Mouse (Mus musculus): ENCODE measurements at regions not wholly inside any gene's neighbourhood (a gene's known extent, or its start where the extent isn't known, plus 50 kb on each side); places are given as distances from the start of the nearest gene placed in this dataset.

- no peak for DNase-seq (ENCODE audit: low spot score in 2 of 2)
These were observed 111.7 kb upstream of the Vangl1 start for GRCm38 (mm10) chr3:102316151-102316550.

DNA sequence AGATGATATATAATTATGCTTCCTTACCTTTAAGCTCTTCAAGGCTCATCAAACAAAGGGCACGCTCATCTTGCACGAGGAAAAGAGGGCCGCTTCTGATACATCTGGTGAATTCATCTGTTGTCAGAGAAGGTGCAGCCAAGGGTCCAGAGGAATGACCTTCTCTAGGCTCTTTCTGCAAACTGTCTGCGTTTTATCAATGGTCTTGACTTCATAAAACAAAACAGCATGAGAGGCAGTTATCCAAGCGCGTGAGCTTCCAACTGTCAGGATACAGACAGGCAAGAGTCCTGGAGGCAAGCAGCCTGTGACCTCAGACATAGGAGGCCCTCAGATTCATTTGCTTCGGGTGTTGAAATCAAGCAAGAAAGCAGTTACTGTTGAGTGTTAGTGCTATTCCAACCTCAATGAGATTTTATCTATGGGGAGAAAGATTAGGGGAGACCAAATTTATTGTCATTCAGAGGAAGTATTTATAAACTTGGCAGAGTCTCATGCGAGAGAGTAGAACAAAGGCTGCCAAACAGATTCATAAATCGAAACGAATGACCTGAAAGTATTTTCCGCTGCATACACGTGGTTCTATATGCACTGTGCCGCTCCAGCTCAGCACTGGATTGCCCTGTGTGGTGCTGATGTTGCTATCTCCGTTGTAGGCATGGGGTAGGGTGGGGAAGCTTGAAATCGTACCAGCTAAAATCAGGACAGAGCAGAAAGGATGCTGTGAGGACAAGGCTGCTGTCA is 107.2 kb upstream of the Vangl1 start:
- no peak for DNase-seq (ENCODE audit: low spot score in 2 of 2)

- no peak for DNase-seq (ENCODE audit: low spot score in 2 of 2)
These were observed 105.8 kb upstream of the Vangl1 start for GRCm38 (mm10) chr3:102310243-102310642.

DNA sequence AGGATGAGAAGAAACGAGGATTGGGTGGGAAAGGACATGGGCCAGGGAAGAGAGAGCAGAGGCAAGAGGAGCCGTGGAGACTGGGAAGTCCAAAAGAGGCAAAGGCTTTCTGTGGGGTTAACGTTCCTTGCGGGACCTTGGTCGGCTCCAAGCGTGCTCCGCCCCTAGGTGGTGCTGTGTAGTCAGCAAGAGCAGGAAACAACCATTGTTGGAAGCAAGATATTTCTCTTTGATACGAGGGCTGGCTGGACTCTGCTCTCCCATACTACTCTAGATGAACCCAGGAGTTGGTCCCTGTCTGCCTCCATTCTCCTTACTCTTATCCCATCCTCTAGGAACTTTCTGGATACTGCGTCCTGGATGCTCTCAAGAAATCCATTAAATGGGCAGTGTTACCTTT is 105.3 kb upstream of the Vangl1 start:
- DNase-seq (ENCODE audit: low spot score in 2 of 2): peak; percentile 50 to 60

DNA sequence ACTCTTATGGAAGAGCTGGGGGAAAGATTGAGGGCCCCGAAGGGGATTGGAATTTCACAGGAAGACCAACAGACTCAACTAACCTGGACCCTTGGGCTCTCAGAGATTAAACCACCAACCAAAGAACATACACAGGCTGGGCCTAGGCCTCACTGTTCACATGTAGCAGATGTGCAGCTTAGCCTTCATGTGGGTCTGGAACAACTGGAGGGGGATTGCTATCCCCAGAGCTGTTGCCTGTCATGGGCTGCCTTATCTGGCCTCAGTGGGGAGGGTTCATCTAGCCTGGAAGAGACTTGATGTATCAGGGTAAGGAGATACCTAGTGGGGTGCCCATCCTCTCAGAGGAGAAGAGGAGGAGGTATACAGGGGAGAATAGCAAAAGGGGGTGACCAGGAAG is 103.2 kb upstream of the Vangl1 start:
- DNase-seq (ENCODE audit: low spot score in 2 of 2): no peak

DNA sequence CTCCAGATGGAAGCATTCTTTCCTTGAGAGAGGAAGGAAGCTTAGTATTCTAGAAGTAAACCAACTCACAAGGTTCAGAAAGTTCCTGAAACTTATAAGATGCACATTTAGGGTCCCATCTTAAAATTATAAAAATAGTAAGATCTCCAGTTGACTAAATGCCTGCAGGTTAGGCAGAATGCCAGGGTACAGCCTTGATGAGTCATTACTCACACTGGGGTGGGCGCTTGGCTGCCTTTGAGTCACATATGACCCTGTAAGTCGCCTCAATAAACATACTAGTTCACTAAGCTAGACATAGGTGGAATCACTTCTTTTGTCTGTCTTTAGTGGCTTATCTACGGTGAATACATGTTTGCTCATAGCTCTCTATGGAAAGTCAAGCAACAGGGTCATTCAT is 87.9 kb upstream of the Vangl1 start:
- no peak for DNase-seq (ENCODE audit: low spot score in 2 of 2)

DNA sequence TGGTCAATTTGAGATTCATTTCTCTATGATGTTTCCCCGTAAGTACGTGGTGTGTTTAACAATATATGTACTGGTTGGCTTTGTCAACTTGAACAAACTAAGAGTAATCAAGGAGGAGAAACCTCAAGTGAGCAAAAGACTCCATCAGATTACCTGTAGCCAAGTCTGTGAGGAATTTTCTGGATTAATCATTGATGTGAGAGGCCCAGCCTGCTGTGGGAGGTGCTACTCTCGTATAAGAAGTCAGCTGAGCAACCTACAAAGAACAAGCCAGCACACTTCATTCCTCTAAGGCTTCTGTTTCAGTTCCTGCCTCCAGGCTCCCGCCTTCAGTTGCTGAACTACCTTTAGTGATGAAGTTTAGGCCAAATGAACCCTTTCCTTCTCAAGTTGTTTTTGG is 77.5 kb upstream of the Vangl1 start:
- DNase-seq (ENCODE audit: low spot score in 2 of 2): no peak

DNA sequence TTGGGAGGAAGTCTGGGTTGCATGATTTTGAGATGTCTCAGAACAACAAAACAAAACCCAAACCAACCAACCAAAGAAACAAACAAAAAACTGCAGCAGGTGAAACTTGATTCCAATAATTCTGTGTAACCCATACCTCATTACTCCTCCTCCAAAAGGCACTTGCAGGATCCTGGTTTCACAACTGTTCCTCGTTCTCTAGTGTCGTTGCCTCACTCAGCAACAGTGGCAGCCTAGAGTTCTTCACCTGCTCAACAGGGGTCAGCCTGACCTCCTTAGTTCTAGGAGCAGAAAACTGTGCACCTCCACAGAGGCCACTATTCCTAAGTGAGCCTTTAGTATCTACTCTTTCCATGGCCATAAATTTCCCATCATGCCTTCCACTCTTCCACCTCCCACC is 72.3 kb upstream of the Vangl1 start:
- no peak for DNase-seq (ENCODE audit: low spot score in 2 of 2)

DNA sequence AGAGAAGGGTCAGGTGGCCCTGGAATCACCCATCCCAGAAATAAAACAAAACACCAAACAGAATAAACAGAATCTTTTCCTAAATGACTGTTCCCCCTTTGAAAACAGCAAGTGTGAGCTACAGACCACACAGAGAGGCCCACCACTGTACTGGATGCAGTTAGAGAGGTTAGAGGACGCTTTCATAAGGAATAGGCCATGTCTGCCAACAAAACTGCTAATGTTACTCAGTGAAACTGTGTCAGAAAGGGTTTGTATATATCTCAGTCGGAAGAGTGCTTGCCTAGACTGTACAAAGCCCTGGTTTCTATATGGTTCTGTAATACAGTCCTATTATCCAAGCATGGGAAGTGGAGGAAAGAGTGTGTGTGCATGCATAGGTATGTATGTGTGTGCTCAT is 71.8 kb upstream of the Vangl1 start:
- DNase-seq (ENCODE audit: low spot score in 2 of 2): no peak

DNA sequence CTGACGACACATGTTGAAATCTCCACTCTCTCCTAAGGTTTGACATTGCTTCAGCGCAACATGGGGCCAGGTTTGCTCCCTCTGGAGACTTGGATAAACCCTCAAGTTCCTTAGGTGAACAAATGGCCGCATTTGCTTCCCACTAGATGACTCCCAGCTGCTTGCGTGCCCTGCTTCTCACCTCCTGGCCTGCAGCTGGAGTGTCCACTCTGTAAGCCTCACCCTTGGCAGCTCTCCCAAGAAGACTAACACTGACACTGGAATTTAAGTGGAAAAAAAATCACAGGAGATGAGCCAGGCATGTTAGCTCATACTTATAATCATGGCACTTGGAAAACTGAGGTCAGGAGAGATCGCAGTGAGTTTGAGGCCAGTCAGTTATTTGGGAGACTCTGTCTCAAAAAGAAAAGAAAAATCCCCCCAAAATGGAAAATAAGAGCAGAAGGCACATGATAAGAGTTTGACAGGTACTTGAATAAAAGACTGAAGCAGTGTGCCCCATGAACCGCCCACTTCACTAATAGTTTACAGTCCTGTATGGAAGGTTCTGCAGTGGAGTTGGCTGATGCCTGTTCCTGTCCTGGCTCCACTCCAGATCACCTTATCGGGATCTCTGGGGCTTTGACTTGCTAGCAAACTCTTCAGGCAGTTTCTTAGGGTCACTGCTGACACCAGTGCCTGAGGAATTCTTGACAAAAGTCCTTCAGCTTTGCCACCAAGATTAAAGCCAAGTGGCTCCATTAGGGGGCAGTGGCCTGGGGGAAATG is 70.9 kb upstream of the Vangl1 start:
- DNase-seq (ENCODE audit: low spot score in 2 of 2): no peak

GRCm38 (mm10) chr3:102270779-102271178 is 66.3 kb upstream of the Vangl1 start:
- DNase-seq (ENCODE audit: low spot score in 2 of 2): no peak

GRCm38 (mm10) chr3:102270257-102270656 is 65.8 kb upstream of the Vangl1 start:
- no peak for DNase-seq (ENCODE audit: low spot score in 2 of 2)

DNA sequence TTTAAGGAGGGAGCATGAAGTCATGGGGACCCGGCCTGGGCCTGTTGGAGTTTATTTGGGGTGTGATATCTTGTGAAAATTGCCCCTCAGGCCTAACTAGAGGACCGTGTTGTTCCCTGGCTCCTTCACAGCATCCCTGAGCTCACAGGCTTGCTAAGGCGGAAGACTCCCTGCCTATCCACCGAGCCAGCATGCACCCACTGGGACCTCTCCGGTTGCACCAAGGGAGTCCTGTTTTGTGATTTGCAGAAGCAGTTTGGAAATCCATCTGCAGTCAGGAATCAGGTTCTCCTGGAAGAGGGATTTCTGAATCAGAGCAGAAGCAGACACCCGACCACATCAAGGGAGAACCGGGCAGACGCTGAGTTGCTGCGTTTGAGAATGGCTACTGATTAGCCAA is 61.6 kb upstream of the Vangl1 start:
- no peak for DNase-seq (ENCODE audit: low spot score in 2 of 2)

GRCm38 (mm10) chr3:102265146-102265545 is 60.7 kb upstream of the Vangl1 start:
- DNase-seq (ENCODE audit: low spot score in 2 of 2): no peak

GRCm38 (mm10) chr3:102263326-102263725 is 58.8 kb upstream of the Vangl1 start:
- DNase-seq (ENCODE audit: low spot score in 2 of 2): no peak

GRCm38 (mm10) chr3:102262665-102263064 is 58.2 kb upstream of the Vangl1 start:
- no peak for DNase-seq (ENCODE audit: low spot score in 2 of 2)

DNA sequence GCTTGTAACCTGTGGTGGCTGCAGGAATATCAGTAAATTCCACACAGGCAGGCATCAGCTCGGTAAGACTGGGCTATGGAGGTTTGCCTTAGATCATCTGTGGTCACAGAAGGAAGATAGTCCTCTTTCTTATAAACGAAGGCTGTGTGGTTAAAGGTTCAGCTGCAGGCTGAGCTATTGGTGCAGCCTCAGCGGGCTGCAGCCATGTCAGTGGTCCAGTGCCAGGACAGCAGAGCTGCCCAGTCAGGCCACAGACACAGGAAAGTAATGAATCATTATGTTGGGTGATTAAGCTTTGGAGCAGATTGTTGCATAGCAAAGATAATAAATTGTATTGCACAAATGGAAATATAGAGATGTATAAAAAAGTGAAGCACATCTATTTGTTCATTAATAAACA is 57.0 kb upstream of the Vangl1 start:
- no peak for DNase-seq (ENCODE audit: low spot score in 2 of 2)

Data from right cerebral cortex, postnatal 10 days (tissue).